Mouse (Mus musculus) limb, embryonic 15.5 days (tissue): ENCODE results near the gene Vwa8. TPM values are rescaled to one million over a fixed set of nuclear protein-coding genes. Genes with fewer than 3 reads are reported as not detected.
"Not testable (repeated sequence)": the region's sequence is repeated elsewhere in the genome, so short reads cannot be mapped to it uniquely, and the experiment has no call there.

Experiments
- ATAC-seq: fragments of 200-750 bp; cut with Nextera tagmentation; 2 replicates; pipeline ENCODE4 v1.8.0; 2017; ENCODE audit warnings: low read depth, moderate TSS enrichment; ENCODE audit not compliant: insufficient number of reproducible peaks, low FRiP score, low TSS enrichment
- H3K27ac ChIP-seq: fragments of 300-500 bp; sonication (generic); 2 replicates; pipeline ENCODE4 v1.5.1; 2015; ENCODE audit warnings: moderate library complexity, mild to moderate bottlenecking, inconsistent platforms
- H3K27me3 ChIP-seq: fragments of 300-500 bp; sonication (generic); 2 replicates; pipeline ENCODE4 v1.6.1; 2015; ENCODE audit warnings: inconsistent platforms
- H3K36me3 ChIP-seq: fragments of 300-500 bp; sonication (generic); 2 replicates; pipeline ENCODE4 v1.6.1; 2015; ENCODE audit warnings: inconsistent platforms
- H3K4me1 ChIP-seq: fragments of 300-500 bp; sonication (generic); 2 replicates; pipeline ENCODE4 v1.6.1; 2015; ENCODE audit warnings: inconsistent platforms
- H3K4me2 ChIP-seq: fragments of 300-500 bp; sonication (generic); 2 replicates; pipeline ENCODE4 v1.6.1; 2015; ENCODE audit warnings: mild to moderate bottlenecking, inconsistent platforms
- H3K4me3 ChIP-seq: fragments of 300-500 bp; sonication (generic); 2 replicates; pipeline ENCODE4 v1.5.1; 2015; ENCODE audit warnings: mild to moderate bottlenecking, inconsistent platforms
- H3K9ac ChIP-seq: fragments of 300-500 bp; sonication (generic); 2 replicates; pipeline ENCODE4 v1.6.1; 2015; ENCODE audit warnings: inconsistent platforms
- H3K9me3 ChIP-seq: fragments of 300-500 bp; sonication (generic); 2 replicates; pipeline ENCODE4 v1.6.1; 2016; ENCODE audit warnings: inconsistent platforms
- WGBS: fragments of 180-500 bp; shearing (Covaris S2); methylation state at CpG from one replicate; pipeline ENCODE4 v1.1.7; 2015; 5-methylcytosine and 5-hydroxymethylcytosine counted together
- polyA plus RNA-seq: library from polyadenylated mRNA; unstranded; fragments of >200 nt; fragmentation: Nextera tagmentation; extraction: Ambion mirVana; gene quantifications from 2 replicates; pipeline ENCODE4 v1.2.1, GENCODE M21; 2015

Vwa8 gene
- polyA plus RNA-seq, 1 experiment from 2014 or later = 8.9 TPM

- Histone ChIP-seq H3K4me2 (no peak overlapping the region), H3K4me1 (no peaks in the 10 kb centered on the region; the same call in 1 of the 2 replicates), H3K36me3 (no peaks in the 10 kb centered on the region), H3K9me3 (no peaks in the 10 kb centered on the region), H3K27ac (no peak overlapping the region), H3K4me3 (no peak overlapping the region), H3K9ac (no peak overlapping the region), H3K27me3 (no peaks in the 10 kb centered on the region)
- 28% methylated on average over 4 of the region's 4 CpGs for WGBS
- ATAC-seq = no peak
These were observed 144.7 kb downstream of the Vwa8 start for GRCm38 (mm10) chr14:78993515-78993914.

- Histone ChIP-seq H3K27me3 (no peaks in the 10 kb centered on the region), H3K27ac (no peak overlapping the region), H3K36me3 (no peaks in the 10 kb centered on the region), H3K4me1 (no peaks in the 10 kb centered on the region; the same call in 1 of the 2 replicates), H3K4me2 (no peak overlapping the region), H3K9ac (no peak overlapping the region), H3K4me3 (no peak overlapping the region), H3K9me3 (no peaks in the 10 kb centered on the region)
- ATAC-seq = no peak
- 98% methylated on average over 2 of the region's 2 CpGs for WGBS
These were observed 147.5 kb downstream of the Vwa8 start for GRCm38 (mm10) chr14:78996359-78996758.

- ATAC-seq = no peak
- Histone ChIP-seq H3K4me2 (no peak overlapping the region), H3K27ac (no peak overlapping the region), H3K9ac (no peak overlapping the region), H3K27me3 (no peaks in the 10 kb centered on the region), H3K36me3 (no peaks in the 10 kb centered on the region), H3K4me1 (no peaks in the 10 kb centered on the region), H3K9me3 (no peaks in the 10 kb centered on the region), H3K4me3 (no peak overlapping the region)
- 63% methylated on average over 1 of the region's 1 CpGs for WGBS
These were observed 154.7 kb downstream of the Vwa8 start for GRCm38 (mm10) chr14:79003576-79003975.

GRCm38 (mm10) chr14:79017710-79018109 is 168.9 kb downstream of the Vwa8 start:
- not testable (repeated sequence) for H3K36me3 ChIP-seq, H3K4me3 ChIP-seq, H3K27ac ChIP-seq, H3K4me1 ChIP-seq, H3K9ac ChIP-seq, H3K27me3 ChIP-seq, H3K4me2 ChIP-seq, H3K9me3 ChIP-seq, ATAC-seq
- 76% methylated on average over 5 of the region's 5 CpGs for WGBS

- Histone ChIP-seq H3K4me3 (no peak overlapping the region), H3K9ac (no peak overlapping the region), H3K27me3 (no peaks in the 10 kb centered on the region), H3K36me3 (0 out of 2 replicates have a peak, but pooled peaks cover 3% of the 10 kb centered on the region), H3K27ac (no peak overlapping the region), H3K4me2 (no peak overlapping the region), H3K4me1 (peaks cover 8% of the 10 kb centered on the region; the same call in 1 of the 2 replicates), H3K9me3 (no peaks in the 10 kb centered on the region)
- no peak for ATAC-seq
- WGBS = 84% methylated on average over 4 of the region's 4 CpGs
These were observed 169.7 kb downstream of the Vwa8 start for GRCm38 (mm10) chr14:79018564-79018963.

GRCm38 (mm10) chr14:79021725-79022124 is 172.9 kb downstream of the Vwa8 start:
- no peak overlapping the region for H3K4me3 ChIP-seq
- H3K9me3 ChIP-seq = no peaks in the 10 kb centered on the region
- no peak for ATAC-seq
- H3K27ac ChIP-seq = no peak overlapping the region
- H3K36me3 ChIP-seq = no peaks in the 10 kb centered on the region
- no peak overlapping the region for H3K9ac ChIP-seq
- 63% methylated on average over 7 of the region's 7 CpGs for WGBS
- no peak overlapping the region for H3K4me2 ChIP-seq
- no peaks in the 10 kb centered on the region for H3K27me3 ChIP-seq
- peaks cover 8% of the 10 kb centered on the region; the same call in 1 of the 2 replicates for H3K4me1 ChIP-seq

- H3K4me1 ChIP-seq = peaks cover 7% of the 10 kb centered on the region; the same call in 1 of the 2 replicates
- 45% methylated on average over 3 of the region's 3 CpGs for WGBS
- no peak overlapping the region for H3K27ac ChIP-seq
- H3K36me3 ChIP-seq = no peaks in the 10 kb centered on the region
- no peaks in the 10 kb centered on the region for H3K27me3 ChIP-seq
- no peaks in the 10 kb centered on the region for H3K9me3 ChIP-seq
- no peak overlapping the region for H3K4me2 ChIP-seq
- H3K4me3 ChIP-seq = no peak overlapping the region
- no peak for ATAC-seq
- no peak overlapping the region for H3K9ac ChIP-seq
These were observed 180.2 kb downstream of the Vwa8 start for GRCm38 (mm10) chr14:79028996-79029575.

- Histone ChIP-seq H3K9me3 (no peaks in the 10 kb centered on the region), H3K4me2 (no peak overlapping the region), H3K9ac (no peak overlapping the region), H3K27ac (no peak overlapping the region), H3K36me3 (no peaks in the 10 kb centered on the region), H3K27me3 (no peaks in the 10 kb centered on the region), H3K4me3 (no peak overlapping the region), H3K4me1 (peaks cover 9% of the 10 kb centered on the region; the same call in 1 of the 2 replicates)
- WGBS = 89% methylated on average over 3 of the region's 3 CpGs
- no peak for ATAC-seq
These were observed 181.9 kb downstream of the Vwa8 start for GRCm38 (mm10) chr14:79030715-79031114.

GRCm38 (mm10) chr14:79031230-79031740 is 182.4 kb downstream of the Vwa8 start:
- Histone ChIP-seq H3K36me3 (no peaks in the 10 kb centered on the region), H3K4me1 (peaks cover 9% of the 10 kb centered on the region; the same call in 1 of the 2 replicates), H3K27me3 (no peaks in the 10 kb centered on the region), H3K9ac (no peak overlapping the region), H3K4me3 (no peak overlapping the region), H3K27ac (no peak overlapping the region), H3K4me2 (no peak overlapping the region), H3K9me3 (no peaks in the 10 kb centered on the region)
- no peak for ATAC-seq
- 88% methylated on average over 8 of the region's 8 CpGs for WGBS

- 0 out of 2 replicates have a peak, but pooled peaks cover 4% of the 10 kb centered on the region for H3K36me3 ChIP-seq
- no peaks in the 10 kb centered on the region for H3K9me3 ChIP-seq
- H3K4me2 ChIP-seq = no peak overlapping the region
- 47% methylated on average over 6 of the region's 6 CpGs for WGBS
- H3K27ac ChIP-seq = no peak overlapping the region
- no peak overlapping the region for H3K9ac ChIP-seq
- ATAC-seq = no peak
- H3K27me3 ChIP-seq = no peaks in the 10 kb centered on the region
- H3K4me3 ChIP-seq = no peak overlapping the region
- peaks cover 9% of the 10 kb centered on the region; the same call in 1 of the 2 replicates for H3K4me1 ChIP-seq
These were observed 184.5 kb downstream of the Vwa8 start for GRCm38 (mm10) chr14:79033396-79033795.

GRCm38 (mm10) chr14:79034511-79034913 is 185.7 kb downstream of the Vwa8 start:
- H3K4me1 ChIP-seq = peaks cover 6% of the 10 kb centered on the region; the same call in 1 of the 2 replicates
- no peak overlapping the region for H3K4me2 ChIP-seq
- H3K27ac ChIP-seq = no peak overlapping the region
- no peak overlapping the region for H3K4me3 ChIP-seq
- H3K36me3 ChIP-seq = 0 out of 2 replicates have a peak, but pooled peaks cover 4% of the 10 kb centered on the region
- ATAC-seq = no peak
- 65% methylated on average over 9 of the region's 9 CpGs for WGBS
- no peak overlapping the region for H3K9ac ChIP-seq
- H3K27me3 ChIP-seq = no peaks in the 10 kb centered on the region
- no peaks in the 10 kb centered on the region for H3K9me3 ChIP-seq

- Histone ChIP-seq H3K9me3 (no peaks in the 10 kb centered on the region), H3K36me3 (0 out of 2 replicates have a peak, but pooled peaks cover 4% of the 10 kb centered on the region), H3K4me3 (no peak overlapping the region), H3K4me1 (peaks cover 6% of the 10 kb centered on the region; the same call in 1 of the 2 replicates), H3K4me2 (no peak overlapping the region), H3K27me3 (no peaks in the 10 kb centered on the region), H3K27ac (no peak overlapping the region), H3K9ac (no peak overlapping the region)
- WGBS = 86% methylated on average over 9 of the region's 9 CpGs
- no peak for ATAC-seq
These were observed 186.7 kb downstream of the Vwa8 start for GRCm38 (mm10) chr14:79035575-79035974.
